ENCODE assay signal across 21 mouse cellular contexts in genomic region chr11:108200679-108201586, GRCm38 (mm10).
A peak's percentile ranks its signal among the peaks of the same experiment; 100 is the strongest.
DNase-seq lines count a peak whose midpoint lies in the region; TF ChIP-seq lines count a peak whose summit lies in the region.
"Had no signal": no experiment of that assay in that cellular context is flagged by ENCODE, and none has a peak within 500 bp of the region (broad histone marks: within the 10 kb centered on the region; RNA-seq: fewer than 3 reads in every experiment).

No protein-coding gene starts in this region.

- no peak overlapping the region for H3K4me3 ChIP-seq in layer of hippocampus, adult 2 months
- H3K4me3 ChIP-seq: embryonic facial prominence, embryonic 13.5 days; embryonic facial prominence, embryonic 15.5 days; erythroblast, embryonic 14.5 days; forebrain, embryonic 10.5 days; forebrain, embryonic 12.5 days had no signal

- TF ChIP-seq CTCF in layer of hippocampus, adult 2 months (conservative IDR thresholded peaks at IDR 0.05), result no peak

- DNase-seq in cerebellum, postnatal 10 days, result peak; percentile 28 to 29
- no peak for DNase-seq in cerebellum, adult 9-11 months
- no peak for DNase-seq in layer of hippocampus, adult 2 months (ENCODE audit: low spot score in 2 of 2)
- DNase-seq in layer of hippocampus, adult 11-12 months (ENCODE audit: low spot score), result no peak
- peak; percentile 46 for DNase-seq in retina, postnatal 1 day
- DNase-seq in retina, embryonic 14.5 days (ENCODE audit: low spot score), result no peak
- DNase-seq: adrenal gland, adult 2 months; adrenal gland, postnatal 10 days; adrenal gland, postnatal 25 days; B cell, adult 2 months; cerebellum, adult 11 months; cerebellum, adult 18-20 months; cerebellum, adult 8-10 months; cerebellum, postnatal 14 days; cerebellum, postnatal 36 days; embryo, embryonic 11 days had no signal

- H3K27ac ChIP-seq in layer of hippocampus, adult 2 months, result peak overlapping the region; percentile 46
- H3K27ac ChIP-seq: embryonic facial prominence, embryonic 13.5 days; embryonic facial prominence, embryonic 15.5 days; forebrain, embryonic 10.5 days; forebrain, embryonic 12.5 days had no signal

Comparison
In these comparisons a context has a peak if more than half of its experiments do, and no peak if none do; other contexts are left out.
1. DNase-seq: peak in cerebellum, postnatal 10 days (2 of 2) and retina, postnatal 1 day (single experiment); none in cerebellum, adult 9-11 months (single experiment), layer of hippocampus, adult 2 months (0 of 2), layer of hippocampus, adult 11-12 months (single experiment) and retina, embryonic 14.5 days (single experiment).